Mouse (Mus musculus): ENCODE measurements around the gene Ttc13.

DNA sequence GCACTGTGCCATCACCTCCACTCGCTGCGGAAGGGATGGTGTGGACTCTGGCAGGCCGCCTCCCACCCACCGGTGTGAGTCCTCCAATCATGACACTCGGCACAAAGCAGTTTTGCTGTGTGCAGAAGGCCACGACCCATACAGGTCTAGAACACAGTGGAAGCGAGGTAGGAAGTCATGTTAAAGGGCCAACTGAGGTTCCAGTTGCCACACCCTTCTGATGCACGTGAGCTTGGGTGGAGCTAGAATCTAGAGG is 86.6 kb downstream of the Ttc13 start:
- TF ChIP-seq CTCF (IDR thresholded peaks at IDR 0.05; ENCODE audit: low read depth, low read length) (no peak), GATA1 (IDR thresholded peaks at IDR 0.05; ENCODE audit: borderline replicate concordance, low read length) (no peak)
